ENCODE assay signal across 8 mouse cellular contexts in the genomic region with DNA sequence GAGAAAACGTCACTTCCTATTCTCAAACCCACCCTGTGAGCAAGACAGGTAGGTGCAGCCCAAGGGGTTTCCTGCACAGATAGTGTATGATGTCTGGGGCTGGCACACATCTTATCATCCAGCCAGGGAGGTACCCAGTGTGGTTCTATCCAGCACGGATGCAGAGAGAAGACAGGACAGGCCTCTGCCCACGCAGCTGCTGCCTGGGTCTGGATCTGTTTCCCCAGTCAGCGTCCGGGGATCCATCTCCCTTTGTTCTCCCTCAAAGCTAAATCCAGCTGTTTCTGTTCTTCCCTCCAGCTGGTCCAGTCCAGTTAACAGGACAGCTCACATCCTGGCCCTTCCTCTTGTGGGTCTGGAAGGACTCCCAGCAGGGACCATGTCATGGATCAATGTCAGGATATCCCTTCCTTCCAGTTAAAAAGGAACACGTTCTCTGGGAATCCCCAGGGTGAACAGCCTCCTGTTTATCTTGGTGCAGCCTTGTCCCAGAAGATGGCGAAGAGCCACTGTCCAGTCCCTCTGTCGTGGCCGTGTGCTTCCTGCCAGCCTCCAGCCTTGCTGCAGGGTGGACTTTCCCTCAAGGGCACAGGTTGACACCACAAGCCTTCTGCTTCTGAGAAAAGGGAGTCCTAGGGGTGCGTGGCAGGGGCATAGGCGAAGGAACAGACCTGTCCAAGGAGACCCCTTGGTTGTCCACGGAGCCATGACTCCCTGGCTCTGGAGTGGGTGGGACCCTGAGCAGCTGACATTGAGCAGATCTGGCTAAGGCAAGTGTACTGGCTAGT.
DNase-seq lines count a peak whose midpoint lies in the region; ATAC-seq and TF ChIP-seq lines count a peak whose summit lies in the region.

No protein-coding gene starts in this region.

- 35% methylated on average over 12 of the region's 12 CpGs for WGBS in heart, adult 2 months
- 68% methylated on average over 12 of the region's 12 CpGs for WGBS in kidney, embryonic 14.5 days
- 79% methylated on average over 12 of the region's 12 CpGs for WGBS in forebrain, embryonic 10.5 days
- WGBS in neural tube, embryonic 15.5 days: 75% methylated on average over 12 of the region's 12 CpGs
- WGBS in hindbrain, embryonic 14.5 days: 70% methylated on average over 12 of the region's 12 CpGs

- intact Hi-C loops in heart, adult 2 months (cut with DNase I): loop anchor here (5.0 kb wide), 1 partner anchor 45 kb away; no protein-coding TSS in a partner anchor

- no peak for TF ChIP-seq CTCF in heart, adult 2 months (IDR thresholded peaks at IDR 0.05)

- peaks cover 13% of the 10 kb centered on the region for H3K4me1 ChIP-seq in heart, adult 2 months (ENCODE audit: control insufficient read depth, insufficient read depth, low read length)
- H3K4me1 ChIP-seq in kidney, embryonic 14.5 days (ENCODE audit: control insufficient read depth, insufficient read depth, low read length): peaks cover 10% of the 10 kb centered on the region
- 0 out of 2 replicates have a peak, but pooled peaks cover 3% of the 10 kb centered on the region for H3K4me1 ChIP-seq in forebrain, embryonic 10.5 days
- H3K4me1 ChIP-seq in neural tube, embryonic 15.5 days: peaks cover 10% of the 10 kb centered on the region
- no peaks in the 10 kb centered on the region; the same call in 1 of the 2 replicates for H3K4me1 ChIP-seq in hindbrain, embryonic 14.5 days (replicated peaks; ENCODE audit: control insufficient read depth, insufficient read depth, low read length)

- peak; percentile 46 to 69 for DNase-seq in adrenal gland, adult (ENCODE audit: inconsistent age in 2 of 2, low spot score in 1 of 2)
- DNase-seq in adrenal gland, postnatal 25 days: no peak
- peak; percentile 69 to 84 for DNase-seq in heart, adult 2 months
- peak; percentile 51 to 73 for DNase-seq in lung, postnatal 4 days
- DNase-seq in forebrain, embryonic 10.5 days (ENCODE audit: extremely low spot score, low spot score): no peak
- no peak for DNase-seq in hindbrain, embryonic 14.5 days (ENCODE audit: low spot score)

- peak; percentile 63 for ATAC-seq in kidney, embryonic 14.5 days (ENCODE audit: low FRiP score, low TSS enrichment)
- ATAC-seq in neural tube, embryonic 15.5 days (ENCODE audit: low FRiP score): no peak
- ATAC-seq in hindbrain, embryonic 14.5 days (ENCODE audit: low FRiP score): no peak

- no peak for TF ChIP-seq POLR2A in heart, adult 2 months (IDR thresholded peaks at IDR 0.05; ENCODE audit: insufficient read depth, low read depth, low read length)

- peak overlapping the region; percentile 51 for H3K27ac ChIP-seq in heart, adult 2 months
- H3K27ac ChIP-seq in kidney, embryonic 14.5 days (ENCODE audit: low read depth, low read length): 0 out of 2 replicates have a peak overlapping the region, but pooled peaks have one; percentile 6
- no peak overlapping the region for H3K27ac ChIP-seq in forebrain, embryonic 10.5 days
- no peak overlapping the region for H3K27ac ChIP-seq in neural tube, embryonic 15.5 days (replicated peaks)
- no peak overlapping the region for H3K27ac ChIP-seq in hindbrain, embryonic 14.5 days

- H3K9ac ChIP-seq in heart, adult 2 months (ENCODE audit: low read depth, low read length): no peak overlapping the region
- H3K9ac ChIP-seq in kidney, embryonic 14.5 days (ENCODE audit: low read depth, low read length): no peak overlapping the region
- H3K9ac ChIP-seq in neural tube, embryonic 15.5 days (replicated peaks): no peak overlapping the region
- H3K9ac ChIP-seq in hindbrain, embryonic 14.5 days: no peak overlapping the region

- H3K79me2 ChIP-seq in heart, adult 2 months (replicated peaks; ENCODE audit: control insufficient read depth, insufficient read depth, low read length): no peaks in the 10 kb centered on the region

- no peaks in the 10 kb centered on the region for H3K9me3 ChIP-seq in kidney, embryonic 14.5 days (ENCODE audit: control insufficient read depth, low read length)
- no peaks in the 10 kb centered on the region for H3K9me3 ChIP-seq in forebrain, embryonic 10.5 days
- H3K9me3 ChIP-seq in neural tube, embryonic 15.5 days (replicated peaks): no peaks in the 10 kb centered on the region
- H3K9me3 ChIP-seq in hindbrain, embryonic 14.5 days (ENCODE audit: control insufficient read depth, low read length): no peaks in the 10 kb centered on the region

- H3K36me3 ChIP-seq in heart, adult 2 months (ENCODE audit: control insufficient read depth, insufficient read depth, low read length): no peaks in the 10 kb centered on the region
- H3K36me3 ChIP-seq in kidney, embryonic 14.5 days (ENCODE audit: control insufficient read depth, insufficient read depth, low read length): no peaks in the 10 kb centered on the region
- no peaks in the 10 kb centered on the region for H3K36me3 ChIP-seq in forebrain, embryonic 10.5 days (replicated peaks)
- no peaks in the 10 kb centered on the region for H3K36me3 ChIP-seq in neural tube, embryonic 15.5 days
- H3K36me3 ChIP-seq in hindbrain, embryonic 14.5 days (replicated peaks; ENCODE audit: control insufficient read depth, insufficient read depth): no peaks in the 10 kb centered on the region

- TF ChIP-seq EP300 in heart, adult 2 months (IDR thresholded peaks at IDR 0.05; ENCODE audit: insufficient read depth, low read depth, low read length): peak; percentile 90

- H3K4me2 ChIP-seq in kidney, embryonic 14.5 days (replicated peaks; ENCODE audit: low read depth, low read length): no peak overlapping the region
- no peak overlapping the region for H3K4me2 ChIP-seq in neural tube, embryonic 15.5 days
- H3K4me2 ChIP-seq in hindbrain, embryonic 14.5 days (replicated peaks): no peak overlapping the region

- no peak overlapping the region for H3K4me3 ChIP-seq in heart, adult 2 months
- no peak overlapping the region for H3K4me3 ChIP-seq in kidney, embryonic 14.5 days (ENCODE audit: low read length)
- no peak overlapping the region for H3K4me3 ChIP-seq in forebrain, embryonic 10.5 days
- no peak overlapping the region for H3K4me3 ChIP-seq in neural tube, embryonic 15.5 days (replicated peaks)
- H3K4me3 ChIP-seq in hindbrain, embryonic 14.5 days (replicated peaks; ENCODE audit: low read length): no peak overlapping the region

- H3K27me3 ChIP-seq in heart, adult 2 months (ENCODE audit: control insufficient read depth, insufficient read depth, low read length): no peaks in the 10 kb centered on the region
- no peaks in the 10 kb centered on the region for H3K27me3 ChIP-seq in kidney, embryonic 14.5 days (ENCODE audit: control insufficient read depth, insufficient read depth, low read length)
- no peaks in the 10 kb centered on the region for H3K27me3 ChIP-seq in forebrain, embryonic 10.5 days (ENCODE audit: poor library complexity, severe bottlenecking)
- no peaks in the 10 kb centered on the region for H3K27me3 ChIP-seq in neural tube, embryonic 15.5 days (replicated peaks)
- H3K27me3 ChIP-seq in hindbrain, embryonic 14.5 days (ENCODE audit: control insufficient read depth, insufficient read depth, low read length): no peaks in the 10 kb centered on the region

Comparison
In these comparisons a context has a peak if more than half of its experiments do, and no peak if none do; other contexts are left out.
1. DNase-seq: peak in adrenal gland, adult (2 of 2), heart, adult 2 months (2 of 2) and lung, postnatal 4 days (2 of 2); none in adrenal gland, postnatal 25 days (single experiment), forebrain, embryonic 10.5 days (single experiment) and hindbrain, embryonic 14.5 days (single experiment).
2. H3K27ac ChIP-seq: peak in heart, adult 2 months (single experiment) and kidney, embryonic 14.5 days (single experiment); none in forebrain, embryonic 10.5 days (single experiment), neural tube, embryonic 15.5 days (single experiment) and hindbrain, embryonic 14.5 days (single experiment).